Mouse (Mus musculus) cerebellum, postnatal 25 days (tissue): ENCODE results near the gene Snx8.

Source experiments
- DNase-seq, 2 experiments: peaks; one replicate each; pipeline ENCODE4 v3.0.0; 2021; ENCODE audit warnings: mixed read lengths in 2 of 2

Snx8 gene

GRCm38 (mm10) chr5:140388588-140389576 lies at the start of gene Snx8:
Gene Snx8, minus strand, starts transcription at chr5:140389262.
- peak; percentile 91 to 97 for DNase-seq

- no peak for DNase-seq
Measured at GRCm38 (mm10) chr5:140425016-140425783, 36.1 kb upstream of the Snx8 start.

GRCm38 (mm10) chr5:140420616-140421015 lies 31.6 kb upstream of the Snx8 start:
- DNase-seq, result no peak

GRCm38 (mm10) chr5:140419442-140420080 lies 30.5 kb upstream of the Snx8 start:
- DNase-seq, result no peak

- DNase-seq, result peak; percentile 93 to 94
Measured at GRCm38 (mm10) chr5:140418489-140419441, 29.7 kb upstream of the Snx8 start, which contains the start of gene Eif3b. Gene Eif3b, plus strand, starts transcription at chr5:140419328.

- peak in 1 of 2 experiments; percentile 38 for DNase-seq
Measured at GRCm38 (mm10) chr5:140418106-140418488, 29.0 kb upstream of the Snx8 start.

GRCm38 (mm10) chr5:140414647-140415046 lies 25.6 kb upstream of the Snx8 start:
- no peak for DNase-seq

- DNase-seq, result peak; percentile 47 to 71
Measured at GRCm38 (mm10) chr5:140411339-140411738, 22.3 kb upstream of the Snx8 start.

GRCm38 (mm10) chr5:140408801-140409200 lies 19.7 kb upstream of the Snx8 start:
- DNase-seq, result no peak

GRCm38 (mm10) chr5:140406666-140407065 lies 17.6 kb upstream of the Snx8 start:
- DNase-seq, result no peak

- DNase-seq, result no peak
Measured at GRCm38 (mm10) chr5:140405126-140405525, 16.1 kb upstream of the Snx8 start.

GRCm38 (mm10) chr5:140402640-140403270 lies 13.7 kb upstream of the Snx8 start:
- no peak for DNase-seq

GRCm38 (mm10) chr5:140396166-140396940 lies 7.3 kb upstream of the Snx8 start:
- peak in 1 of 2 experiments; percentile 30 for DNase-seq

- DNase-seq, result no peak
Measured at GRCm38 (mm10) chr5:140392701-140393100, 3.6 kb upstream of the Snx8 start.

GRCm38 (mm10) chr5:140391981-140392380 lies 2.9 kb upstream of the Snx8 start:
- no peak for DNase-seq

GRCm38 (mm10) chr5:140391435-140391834 lies 2.4 kb upstream of the Snx8 start:
- no peak for DNase-seq

- no peak for DNase-seq
Measured at GRCm38 (mm10) chr5:140389647-140390046, 585 bp upstream of the Snx8 start.

- DNase-seq, result no peak
Measured at GRCm38 (mm10) chr5:140387816-140388510, 1.1 kb downstream of the Snx8 start.

- no peak for DNase-seq
Measured at GRCm38 (mm10) chr5:140387236-140387635, 1.8 kb downstream of the Snx8 start.

GRCm38 (mm10) chr5:140384462-140384861 lies 4.6 kb downstream of the Snx8 start:
- DNase-seq, result no peak
